Mouse (Mus musculus): ENCODE data around the gene Sdc4. TPM values are rescaled to one million over a fixed set of nuclear protein-coding genes. Genes with fewer than 3 reads are reported as not detected.

The Sdc4 gene
- total RNA-seq, 2 experiments from 2014 or later, result 98.5 TPM

GRCm38 (mm10) chr2:164417198-164417597 is 26.5 kb downstream of the Sdc4 start:
- DNase-seq (ENCODE audit: low spot score in 2 of 2), result no peak
- intact Hi-C loops (cut with DNase I), result loop anchor here (1.0 to 10.0 kb wide), 5 partner anchors 39 to 308 kb away; partner anchors contain the start of genes Sys1 and Wfdc2

- intact Hi-C loops (cut with DNase I), result loop anchor here (10.0 kb wide), 2 partner anchors 100 to 310 kb away; no protein-coding TSS in a partner anchor
- no peak for DNase-seq (ENCODE audit: low spot score in 2 of 2)
Measured at GRCm38 (mm10) chr2:164414581-164414980, 29.1 kb downstream of the Sdc4 start.

GRCm38 (mm10) chr2:164414167-164414566 is 29.5 kb downstream of the Sdc4 start:
- intact Hi-C loops (cut with DNase I), result loop anchor here (10.0 kb wide), 2 partner anchors 101 to 311 kb away; no protein-coding TSS in a partner anchor
- DNase-seq (ENCODE audit: low spot score in 2 of 2), result no peak

- intact Hi-C loops (cut with DNase I), result loop anchor here (2.0 kb wide), 1 partner anchor 303 kb away; no protein-coding TSS in a partner anchor
- peak; percentile 65 to 72 for DNase-seq (ENCODE audit: low spot score in 2 of 2)
Measured at GRCm38 (mm10) chr2:164407708-164408107, 36.0 kb downstream of the Sdc4 start.

GRCm38 (mm10) chr2:164405519-164405918 is 38.2 kb downstream of the Sdc4 start:
- no peak for DNase-seq (ENCODE audit: low spot score in 2 of 2)
- intact Hi-C loops (cut with DNase I), result no loop called here

GRCm38 (mm10) chr2:164405060-164405459 is 38.6 kb downstream of the Sdc4 start, which contains the start of gene Matn4:
TSS of gene Matn4 (minus strand) at chr2:164405160.
- intact Hi-C loops (cut with DNase I), result no loop called here
- DNase-seq (ENCODE audit: low spot score in 2 of 2), result no peak

GRCm38 (mm10) chr2:164404082-164404990 is 39.4 kb downstream of the Sdc4 start:
- DNase-seq (ENCODE audit: low spot score in 2 of 2), result no peak
- intact Hi-C loops (cut with DNase I), result no loop called here

GRCm38 (mm10) chr2:164403396-164404081 is 40.1 kb downstream of the Sdc4 start:
- no peak for DNase-seq (ENCODE audit: low spot score in 2 of 2)
- intact Hi-C loops (cut with DNase I), result loop anchor here (2.0 kb wide), 1 partner anchor 15 kb away; the partner anchor contains the start of gene Slpi

- DNase-seq (ENCODE audit: low spot score in 2 of 2), result peak; percentile 46 to 47
- intact Hi-C loops (cut with DNase I), result loop anchor here (2.0 kb wide), 1 partner anchor 14 kb away; the partner anchor contains the start of gene Slpi
Measured at GRCm38 (mm10) chr2:164402906-164403305, 40.8 kb downstream of the Sdc4 start, which contains the start of gene Rbpjl. TSS of gene Rbpjl (plus strand) at chr2:164403141.

GRCm38 (mm10) chr2:164396911-164397310 is 46.8 kb downstream of the Sdc4 start:
- intact Hi-C loops (cut with DNase I), result no loop called here
- DNase-seq (ENCODE audit: low spot score in 2 of 2), result no peak

- DNase-seq (ENCODE audit: low spot score in 2 of 2), result no peak
- intact Hi-C loops (cut with DNase I), result no loop called here
Measured at GRCm38 (mm10) chr2:164396076-164396475, 47.6 kb downstream of the Sdc4 start.

GRCm38 (mm10) chr2:164393126-164393525 is 50.6 kb downstream of the Sdc4 start:
- no peak for DNase-seq (ENCODE audit: low spot score in 2 of 2)
- intact Hi-C loops (cut with DNase I), result no loop called here

GRCm38 (mm10) chr2:164389499-164389898 is 54.2 kb downstream of the Sdc4 start:
- intact Hi-C loops (cut with DNase I), result loop anchor here (2.0 to 10.0 kb wide), 4 partner anchors 13 to 287 kb away; partner anchors contain the start of genes Rbpjl and Wfdc5
- DNase-seq (ENCODE audit: low spot score in 2 of 2), result peak; percentile 82 to 86

- intact Hi-C loops (cut with DNase I), result loop anchor here (2.0 to 10.0 kb wide), 4 partner anchors 14 to 287 kb away; partner anchors contain the start of genes Rbpjl and Wfdc5
- no peak for DNase-seq (ENCODE audit: low spot score in 2 of 2)
Measured at GRCm38 (mm10) chr2:164389020-164389419, 54.7 kb downstream of the Sdc4 start, which contains the start of gene Slpi. TSS of gene Slpi (minus strand) at chr2:164389095.

GRCm38 (mm10) chr2:164386953-164387352 is 56.7 kb downstream of the Sdc4 start:
- DNase-seq (ENCODE audit: low spot score in 2 of 2), result peak in 1 of 2 experiments; percentile 59
- intact Hi-C loops (cut with DNase I), result loop anchor here (5.0 to 10.0 kb wide), 3 partner anchors 202 to 285 kb away; partner anchors contain the start of gene Wfdc5

- intact Hi-C loops (cut with DNase I), result loop anchor here (5.0 to 10.0 kb wide), 3 partner anchors 201 to 284 kb away; partner anchors contain the start of gene Wfdc5
- no peak for DNase-seq (ENCODE audit: low spot score in 2 of 2)
Measured at GRCm38 (mm10) chr2:164385927-164386763, 57.5 kb downstream of the Sdc4 start.

- DNase-seq (ENCODE audit: low spot score in 2 of 2), result no peak
Measured at GRCm38 (mm10) chr2:164383656-164384399, 59.9 kb downstream of the Sdc4 start.

GRCm38 (mm10) chr2:164382971-164383370 is 60.7 kb downstream of the Sdc4 start:
- intact Hi-C loops (cut with DNase I), result loop anchor here (10.0 kb wide), 1 partner anchor 198 kb away; the partner anchor contains the start of gene Wfdc5
- DNase-seq (ENCODE audit: low spot score in 2 of 2), result no peak

More at GRCm38 (mm10) chr2:164383656-164384399, 59.9 kb downstream of the Sdc4 start:
- intact Hi-C loops (cut with DNase I), result loop anchor here (10.0 kb wide), 1 partner anchor 199 kb away; the partner anchor contains the start of gene Wfdc5
